Mouse (Mus musculus) cerebral cortex, adult 2 months (tissue): ENCODE results near the gene Ankrd42.

Experiments used
- WGBS: fragments of 180-500 bp; shearing (Covaris S2); methylation state at CpG from one replicate; pipeline ENCODE4 v1.1.7; 2018; 5-methylcytosine and 5-hydroxymethylcytosine counted together

Gene Ankrd42

GRCm38 (mm10) chr7:92566775-92567174 lies 70.2 kb downstream of the Ankrd42 start:
- WGBS = 67% methylated on average over 1 of the region's 1 CpGs

- WGBS = under 1% methylated on average over 60 of the region's 60 CpGs
Observed at GRCm38 (mm10) chr7:92560986-92561876, 75.7 kb downstream of the Ankrd42 start, which contains the start of gene Ccdc90b. Gene Ccdc90b, plus strand, starts transcription at chr7:92561149.

GRCm38 (mm10) chr7:92558744-92559143 lies 78.2 kb downstream of the Ankrd42 start:
- WGBS = 93% methylated on average over 2 of the region's 2 CpGs

GRCm38 (mm10) chr7:92550990-92551392 lies 86.0 kb downstream of the Ankrd42 start:
- WGBS = 34% methylated on average over 4 of the region's 4 CpGs

GRCm38 (mm10) chr7:92550248-92550989 lies 86.5 kb downstream of the Ankrd42 start:
- WGBS = 82% methylated on average over 6 of the region's 6 CpGs

- WGBS = 54% methylated on average over 2 of the region's 2 CpGs
Observed at GRCm38 (mm10) chr7:92546763-92547162, 90.2 kb downstream of the Ankrd42 start.

GRCm38 (mm10) chr7:92532351-92533036 lies 104.4 kb downstream of the Ankrd42 start:
- 48% methylated on average over 6 of the region's 6 CpGs for WGBS
